Mouse (Mus musculus): ENCODE data around the gene Ptprc.

DNA sequence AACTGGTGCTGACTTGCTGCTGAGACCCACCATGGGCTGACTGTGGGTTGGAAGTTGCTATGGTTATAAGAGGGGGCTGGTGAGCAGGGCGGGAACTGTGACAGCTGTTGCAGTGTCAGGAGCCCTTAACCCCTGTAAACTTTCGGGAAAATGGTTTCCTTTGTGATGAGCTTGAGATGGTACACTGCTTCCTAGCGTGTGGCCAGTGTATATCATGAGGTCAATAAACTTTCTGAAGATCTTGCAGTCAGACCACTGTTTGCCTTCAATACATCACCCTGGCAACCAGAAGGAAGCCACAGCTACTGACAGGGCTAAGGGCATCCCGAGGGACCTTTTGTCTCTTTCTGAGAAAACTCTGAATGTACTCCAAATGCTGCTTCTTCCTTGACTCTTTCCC lies 145.9 kb downstream of the Ptprc start:
- no peak for TF ChIP-seq GATA1 (IDR thresholded peaks at IDR 0.05; ENCODE audit: borderline replicate concordance, low read length)
- no peak for TF ChIP-seq FLI1 (IDR thresholded peaks at IDR 0.05; ENCODE audit: low read length)

Measured in megakaryocyte, embryonic 14.5 days (primary cell).